In the genomic region with DNA sequence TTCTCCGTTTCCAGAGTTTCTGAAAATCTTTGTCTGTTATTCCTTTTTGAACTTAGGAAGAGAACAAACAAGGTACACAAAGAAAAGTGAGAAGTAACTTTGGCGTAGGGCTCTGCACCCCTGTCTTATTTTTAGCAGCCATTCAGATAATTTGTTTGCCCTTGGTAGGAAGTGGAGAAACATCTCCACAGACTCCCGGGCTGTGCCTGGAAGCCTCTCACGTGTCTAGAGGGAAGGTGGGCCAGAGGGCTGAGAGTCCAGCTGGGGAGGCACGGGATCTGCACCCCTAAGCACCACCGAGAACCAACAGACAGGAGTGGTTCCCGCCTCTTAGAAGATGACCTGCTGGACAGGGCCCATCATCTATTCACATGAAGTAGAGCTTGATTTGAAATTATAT, we compare ENCODE assay signal across 27 mouse cellular contexts.
DNase-seq lines count a peak whose midpoint lies in the region; ATAC-seq and TF ChIP-seq lines count a peak whose summit lies in the region.
"Had no signal": no experiment of that assay in that cellular context is flagged by ENCODE, and none has a peak within 500 bp of the region (broad histone marks: within the 10 kb centered on the region; RNA-seq: fewer than 3 reads in every experiment).

No protein-coding gene starts in this region.

- H3K9me3 ChIP-seq in heart, postnatal 0 days (replicated peaks; ENCODE audit: control insufficient read depth, low read length), result no peaks in the 10 kb centered on the region
- no peaks in the 10 kb centered on the region for H3K9me3 ChIP-seq in heart, embryonic 10.5 days
- no peaks in the 10 kb centered on the region for H3K9me3 ChIP-seq in heart, embryonic 11.5 days (replicated peaks; ENCODE audit: control insufficient read depth, low read length)
- H3K9me3 ChIP-seq: embryonic facial prominence, embryonic 10.5 days; embryonic facial prominence, embryonic 12.5 days; forebrain, embryonic 12.5 days; G1E had no signal

- ATAC-seq in heart, postnatal 0 days (ENCODE audit: insufficient read depth, low read depth), result 0 out of 2 replicates have a peak, but pooled peaks have one; percentile 36
- ATAC-seq in heart, embryonic 11.5 days (replicated peaks; ENCODE audit: insufficient number of reproducible peaks, low FRiP score, low TSS enrichment), result no peak
- ATAC-seq: activated CD4-positive, CD25-positive, alpha-beta regulatory T cell, adult 4 months; CD4-positive, CD25-positive, alpha-beta regulatory T cell, adult 4 months; forebrain, embryonic 14.5 days; forebrain, postnatal 0 days; Patski had no signal

- no peaks in the 10 kb centered on the region for H3K27me3 ChIP-seq in heart, postnatal 0 days (ENCODE audit: control insufficient read depth, insufficient read depth, low read length)
- H3K27me3 ChIP-seq in heart, embryonic 10.5 days (ENCODE audit: insufficient read depth, poor library complexity, severe bottlenecking), result no peaks in the 10 kb centered on the region
- H3K27me3 ChIP-seq in heart, embryonic 11.5 days (ENCODE audit: control insufficient read depth, insufficient read depth, low read length), result no peaks in the 10 kb centered on the region
- H3K27me3 ChIP-seq: CH12.LX; embryonic facial prominence, embryonic 12.5 days; forebrain, embryonic 12.5 days; Patski had no signal

- TF ChIP-seq EP300 in heart, postnatal 0 days (IDR thresholded peaks at IDR 0.05; ENCODE audit: low read depth), result no peak

- 49% methylated on average over 7 of the region's 7 CpGs for WGBS in heart, postnatal 0 days
- 74% methylated on average over 7 of the region's 7 CpGs for WGBS in heart, embryonic 10.5 days
- 67% methylated on average over 7 of the region's 7 CpGs for WGBS in heart, embryonic 11.5 days (ENCODE audit: insufficient replicate concordance)

- peak; percentile 7 to 16 for DNase-seq in adrenal gland, adult (ENCODE audit: inconsistent age in 2 of 2, low spot score in 1 of 2)
- no peak for DNase-seq in adrenal gland, adult 8-10 months
- peak; percentile 95 for DNase-seq in heart, adult 11 months
- no peak for DNase-seq in heart, adult 8-10 months (ENCODE audit: low spot score)
- no peak for DNase-seq in heart, postnatal 0 days (ENCODE audit: low spot score)
- DNase-seq in heart, embryonic 10.5 days (ENCODE audit: low spot score), result no peak
- peak; percentile 44 for DNase-seq in heart, postnatal 4 days
- DNase-seq: adrenal gland, adult 2 months; adrenal gland, postnatal 14 days; adrenal gland, postnatal 36 days; B cell, adult 2 months; cerebellum, adult 11-12 months; cerebellum, adult 2 months; cerebellum, adult 9-10 months; cerebellum, postnatal 10 days; cerebellum, postnatal 25 days; forebrain, postnatal 0 days had no signal

- H3K4me1 ChIP-seq in heart, postnatal 0 days (ENCODE audit: control insufficient read depth, insufficient read depth), result peaks cover 10% of the 10 kb centered on the region
- H3K4me1 ChIP-seq in heart, embryonic 10.5 days, result peaks cover 2% of the 10 kb centered on the region; the same call in 1 of the 2 replicates
- H3K4me1 ChIP-seq in heart, embryonic 11.5 days (ENCODE audit: control insufficient read depth, insufficient read depth, low read length), result no peaks in the 10 kb centered on the region
- H3K4me1 ChIP-seq: forebrain, embryonic 12.5 days had no signal

- H3K27ac ChIP-seq in heart, postnatal 0 days (ENCODE audit: low read depth), result no peak overlapping the region
- no peak overlapping the region for H3K27ac ChIP-seq in heart, embryonic 10.5 days
- H3K27ac ChIP-seq in heart, embryonic 11.5 days (ENCODE audit: low read depth, low read length), result no peak overlapping the region
- H3K27ac ChIP-seq: embryonic facial prominence, embryonic 10.5 days; embryonic facial prominence, embryonic 12.5 days; forebrain, embryonic 12.5 days had no signal

- H3K36me3 ChIP-seq in heart, postnatal 0 days (replicated peaks; ENCODE audit: control insufficient read depth, insufficient read depth, low read length), result no peaks in the 10 kb centered on the region
- no peaks in the 10 kb centered on the region for H3K36me3 ChIP-seq in heart, embryonic 10.5 days
- H3K36me3 ChIP-seq in heart, embryonic 11.5 days (ENCODE audit: control insufficient read depth, insufficient read depth, low read length), result no peaks in the 10 kb centered on the region
- H3K36me3 ChIP-seq: embryonic facial prominence, embryonic 10.5 days; embryonic facial prominence, embryonic 12.5 days; forebrain, embryonic 12.5 days; G1E had no signal

- no peak overlapping the region for H3K9ac ChIP-seq in heart, postnatal 0 days (replicated peaks; ENCODE audit: low read depth, low read length)
- no peak overlapping the region for H3K9ac ChIP-seq in heart, embryonic 11.5 days (ENCODE audit: low read depth, low read length)
- H3K9ac ChIP-seq: embryonic facial prominence, embryonic 12.5 days; forebrain, embryonic 12.5 days; forebrain, postnatal 0 days had no signal

- no peak for TF ChIP-seq CTCF in heart, postnatal 0 days (IDR thresholded peaks at IDR 0.05; ENCODE audit: low read depth)

- H3K4me2 ChIP-seq in heart, postnatal 0 days (ENCODE audit: low read depth, low read length), result no peak overlapping the region
- no peak overlapping the region for H3K4me2 ChIP-seq in heart, embryonic 11.5 days
- H3K4me2 ChIP-seq: embryonic facial prominence, embryonic 12.5 days; forebrain, embryonic 12.5 days had no signal

- H3K4me3 ChIP-seq in heart, postnatal 0 days (ENCODE audit: low read depth, low read length), result no peak overlapping the region
- no peak overlapping the region for H3K4me3 ChIP-seq in heart, embryonic 10.5 days
- H3K4me3 ChIP-seq in heart, embryonic 11.5 days (ENCODE audit: low read depth, low read length), result no peak overlapping the region
- H3K4me3 ChIP-seq: embryonic facial prominence, embryonic 10.5 days; embryonic facial prominence, embryonic 12.5 days; forebrain, embryonic 12.5 days had no signal

Comparison
In these comparisons a context has a peak if more than half of its experiments do, and no peak if none do; other contexts are left out.
1. DNase-seq: peak in adrenal gland, adult (2 of 2), heart, adult 11 months (single experiment) and heart, postnatal 4 days (single experiment); none in adrenal gland, adult 8-10 months (single experiment), heart, adult 8-10 months (single experiment), heart, postnatal 0 days (single experiment) and heart, embryonic 10.5 days (single experiment).